Mouse (Mus musculus): ENCODE results near the gene Neurl2. TPM values are rescaled to one million over a fixed set of nuclear protein-coding genes. Genes with fewer than 3 reads are reported as not detected.

Neurl2 gene
- polyA plus RNA-seq, 1 experiment from 2014 or later = 4.6 TPM

GRCm38 (mm10) chr2:164815348-164815747 is 17.9 kb downstream of the Neurl2 start:
- 86% methylated on average over 5 of the region's 5 CpGs for WGBS
- H3K4me1 ChIP-seq (replicated peaks; ENCODE audit: control insufficient read depth, insufficient read depth, low read length) = no peaks in the 10 kb centered on the region; the same call in 1 of the 2 replicates
- no peak overlapping the region for H3K9ac ChIP-seq (ENCODE audit: low read depth, low read length)
- no peak overlapping the region for H3K4me3 ChIP-seq (ENCODE audit: low read depth, low read length)
- ATAC-seq = no peak
- TF ChIP-seq CTCF (IDR thresholded peaks at IDR 0.05; ENCODE audit: low read depth) = no peak
- no peaks in the 10 kb centered on the region for H3K9me3 ChIP-seq (ENCODE audit: control insufficient read depth)
- H3K36me3 ChIP-seq (ENCODE audit: control insufficient read depth, insufficient read depth) = peaks cover 10% of the 10 kb centered on the region
- H3K27me3 ChIP-seq (replicated peaks; ENCODE audit: control insufficient read depth, insufficient read depth, low read length) = no peaks in the 10 kb centered on the region
- H3K27ac ChIP-seq (ENCODE audit: low read depth, low read length) = no peak overlapping the region
- no peak overlapping the region for H3K4me2 ChIP-seq (replicated peaks; ENCODE audit: low read depth)

- Histone ChIP-seq H3K36me3 (ENCODE audit: control insufficient read depth, insufficient read depth) (peaks cover 13% of the 10 kb centered on the region; the same call in 1 of the 2 replicates), H3K27me3 (replicated peaks; ENCODE audit: control insufficient read depth, insufficient read depth, low read length) (no peaks in the 10 kb centered on the region), H3K4me3 (ENCODE audit: low read depth, low read length) (no peak overlapping the region), H3K27ac (ENCODE audit: low read depth, low read length) (peak overlapping the region; percentile 8; the same call in 1 of the 2 replicates), H3K9me3 (ENCODE audit: control insufficient read depth) (no peaks in the 10 kb centered on the region), H3K4me2 (replicated peaks; ENCODE audit: low read depth) (no peak overlapping the region), H3K4me1 (replicated peaks; ENCODE audit: control insufficient read depth, insufficient read depth, low read length) (no peaks in the 10 kb centered on the region; the same call in 1 of the 2 replicates), H3K9ac (ENCODE audit: low read depth, low read length) (no peak overlapping the region)
- WGBS = 34% methylated on average over 2 of the region's 2 CpGs
- no peak for TF ChIP-seq CTCF (IDR thresholded peaks at IDR 0.05; ENCODE audit: low read depth)
- ATAC-seq = peak; percentile 62
Observed at GRCm38 (mm10) chr2:164813557-164813956, 19.7 kb downstream of the Neurl2 start.

- TF ChIP-seq CTCF (IDR thresholded peaks at IDR 0.05; ENCODE audit: low read depth) = no peak
- 0 out of 2 replicates have a peak overlapping the region, but pooled peaks have one; percentile 80 for H3K4me3 ChIP-seq (ENCODE audit: low read depth, low read length)
- no peaks in the 10 kb centered on the region for H3K27me3 ChIP-seq (replicated peaks; ENCODE audit: control insufficient read depth, insufficient read depth, low read length)
- H3K27ac ChIP-seq (ENCODE audit: low read depth, low read length) = peak overlapping the region; percentile 50
- no peaks in the 10 kb centered on the region for H3K9me3 ChIP-seq (ENCODE audit: control insufficient read depth)
- ATAC-seq = no peak
- no peaks in the 10 kb centered on the region for H3K4me1 ChIP-seq (replicated peaks; ENCODE audit: control insufficient read depth, insufficient read depth, low read length)
- H3K36me3 ChIP-seq (ENCODE audit: control insufficient read depth, insufficient read depth) = peaks cover 22% of the 10 kb centered on the region
- H3K4me2 ChIP-seq (replicated peaks; ENCODE audit: low read depth) = peak overlapping the region; percentile 87
- no peak overlapping the region; the same call in 1 of the 2 replicates for H3K9ac ChIP-seq (ENCODE audit: low read depth, low read length)
- 33% methylated on average over 7 of the region's 7 CpGs for WGBS
Observed at GRCm38 (mm10) chr2:164806614-164807013, 26.6 kb downstream of the Neurl2 start.

DNA sequence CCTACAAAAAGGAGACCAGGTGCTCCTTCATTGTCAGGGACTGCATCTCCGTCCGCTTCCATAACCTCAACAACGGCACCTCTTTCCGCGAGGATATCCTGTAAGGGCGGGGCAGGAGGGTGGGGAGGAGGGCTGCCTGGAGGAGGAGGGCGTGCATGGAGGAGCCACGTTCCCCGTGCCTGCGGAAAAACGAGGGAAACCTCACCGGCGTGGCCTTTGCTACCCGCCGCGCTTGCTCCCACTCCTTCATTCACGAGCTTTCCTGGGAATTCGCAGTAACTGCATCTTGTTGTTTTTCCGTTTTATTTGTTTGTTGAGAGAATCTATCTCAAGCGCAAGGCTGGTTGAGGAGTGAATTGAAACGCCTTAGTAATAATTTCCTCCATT is 27.9 kb downstream of the Neurl2 start:
- WGBS = under 1% methylated on average over 21 of the region's 21 CpGs
- Histone ChIP-seq H3K9me3 (ENCODE audit: control insufficient read depth) (no peaks in the 10 kb centered on the region), H3K27me3 (replicated peaks; ENCODE audit: control insufficient read depth, insufficient read depth, low read length) (no peaks in the 10 kb centered on the region), H3K4me2 (replicated peaks; ENCODE audit: low read depth) (peak overlapping the region; percentile 87), H3K4me3 (ENCODE audit: low read depth, low read length) (peak overlapping the region; percentile 80), H3K27ac (ENCODE audit: low read depth, low read length) (peak overlapping the region; percentile 85), H3K4me1 (replicated peaks; ENCODE audit: control insufficient read depth, insufficient read depth, low read length) (no peaks in the 10 kb centered on the region), H3K9ac (ENCODE audit: low read depth, low read length) (peak overlapping the region; percentile 71), H3K36me3 (ENCODE audit: control insufficient read depth, insufficient read depth) (peaks cover 26% of the 10 kb centered on the region)
- TF ChIP-seq CTCF (IDR thresholded peaks at IDR 0.05; ENCODE audit: low read depth) = 0 out of 2 replicates have a peak, but pooled peaks have one; percentile 2
- ATAC-seq = peak; percentile 63

DNA sequence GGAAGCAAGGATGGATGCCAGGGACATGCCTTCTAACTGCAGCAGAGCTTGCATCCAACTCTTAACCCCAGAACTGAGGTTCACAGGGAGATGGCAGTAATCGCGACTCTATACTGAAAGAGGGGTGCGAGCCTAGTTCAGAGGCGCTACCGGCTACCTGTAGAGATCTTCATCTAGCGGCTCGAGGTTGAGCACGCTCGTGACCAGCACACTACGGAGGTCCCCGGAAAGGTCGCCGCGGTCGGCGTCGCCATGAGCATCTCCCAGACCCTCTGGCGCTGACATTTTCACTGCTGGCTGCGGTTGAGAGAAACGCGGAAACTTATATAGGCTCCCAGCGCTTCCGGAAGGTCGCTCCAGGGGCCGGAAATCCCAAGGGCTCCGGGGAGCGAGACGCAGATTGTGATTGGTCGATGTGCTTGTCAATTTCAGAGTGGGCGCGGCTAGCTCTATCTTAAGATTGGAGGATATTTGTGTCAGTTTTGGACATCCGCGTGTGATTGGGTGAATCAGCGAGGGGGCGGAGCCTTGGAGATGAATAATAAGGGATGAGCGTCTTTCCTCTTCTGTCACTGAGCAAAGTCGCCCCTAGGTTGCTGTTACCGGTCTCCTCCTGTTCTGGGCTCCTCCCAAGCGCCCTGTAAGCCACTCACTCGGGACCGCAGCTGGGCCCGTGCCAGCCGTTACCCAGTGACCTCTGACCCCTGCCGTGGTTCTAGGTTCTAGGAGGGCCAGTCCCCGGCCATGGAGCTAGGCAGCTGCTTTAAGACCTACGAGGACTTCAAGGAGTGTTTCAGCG is 28.5 kb downstream of the Neurl2 start, which contains the start of the genes Acot8 and Zswim3:
Gene Acot8, minus strand, starts transcription at position 350 of the 799 bp plus-strand sequence.
Gene Zswim3, plus strand, starts transcription at position 566 of the 799 bp plus-strand sequence.
- peaks cover 32% of the 10 kb centered on the region for H3K36me3 ChIP-seq (ENCODE audit: control insufficient read depth, insufficient read depth)
- no peaks in the 10 kb centered on the region for H3K9me3 ChIP-seq (ENCODE audit: control insufficient read depth)
- peak; percentile 95 for ATAC-seq
- H3K4me1 ChIP-seq (replicated peaks; ENCODE audit: control insufficient read depth, insufficient read depth, low read length) = no peaks in the 10 kb centered on the region
- H3K27ac ChIP-seq (ENCODE audit: low read depth, low read length) = peak within 1 kb of the TSS; percentile 85
- peak within 1 kb of the TSS; percentile 87 for H3K4me2 ChIP-seq (replicated peaks; ENCODE audit: low read depth)
- peak within 1 kb of the TSS; percentile 80 for H3K4me3 ChIP-seq (ENCODE audit: low read depth, low read length)
- peak; percentile 17; the same call in 1 of the 2 replicates for TF ChIP-seq CTCF (IDR thresholded peaks at IDR 0.05; ENCODE audit: low read depth)
- WGBS = under 1% methylated on average over 47 of the region's 47 CpGs
- peak within 1 kb of the TSS; percentile 74 for H3K9ac ChIP-seq (ENCODE audit: low read depth, low read length)
- no peaks in the 10 kb centered on the region for H3K27me3 ChIP-seq (replicated peaks; ENCODE audit: control insufficient read depth, insufficient read depth, low read length)

DNA sequence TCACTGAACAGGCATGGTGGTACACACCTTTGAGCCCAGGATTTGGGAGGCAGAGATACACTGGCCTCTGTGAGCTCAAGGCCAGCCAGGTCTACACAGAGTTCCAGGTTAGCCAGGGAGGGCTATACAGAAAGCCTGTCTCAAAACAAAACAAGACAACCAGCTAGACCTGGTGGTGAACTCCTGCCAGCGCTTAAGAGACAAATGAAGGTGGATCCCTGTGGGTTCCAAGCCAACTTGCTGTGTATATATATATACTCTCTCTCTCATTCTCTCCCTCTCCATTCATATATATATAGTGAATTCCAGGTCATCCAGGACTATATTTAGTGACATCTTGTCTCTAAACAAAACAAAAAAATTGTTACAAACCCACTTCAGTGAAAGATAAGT is 29.3 kb downstream of the Neurl2 start:
- H3K27me3 ChIP-seq (replicated peaks; ENCODE audit: control insufficient read depth, insufficient read depth, low read length) = no peaks in the 10 kb centered on the region
- H3K4me1 ChIP-seq (replicated peaks; ENCODE audit: control insufficient read depth, insufficient read depth, low read length) = no peaks in the 10 kb centered on the region
- peak overlapping the region; percentile 74 for H3K9ac ChIP-seq (ENCODE audit: low read depth, low read length)
- peaks cover 32% of the 10 kb centered on the region for H3K36me3 ChIP-seq (ENCODE audit: control insufficient read depth, insufficient read depth)
- TF ChIP-seq CTCF (IDR thresholded peaks at IDR 0.05; ENCODE audit: low read depth) = no peak
- peak overlapping the region; percentile 80 for H3K4me3 ChIP-seq (ENCODE audit: low read depth, low read length)
- WGBS = 43% methylated on average over 1 of the region's 1 CpGs
- no peak for ATAC-seq
- H3K9me3 ChIP-seq (ENCODE audit: control insufficient read depth) = no peaks in the 10 kb centered on the region
- H3K27ac ChIP-seq (ENCODE audit: low read depth, low read length) = peak overlapping the region; percentile 85
- H3K4me2 ChIP-seq (replicated peaks; ENCODE audit: low read depth) = peak overlapping the region; percentile 87

Data from intestine, postnatal 0 days (tissue).